Mouse (Mus musculus) forebrain, embryonic 10.5 days (tissue): ENCODE measurements around the gene Dph3. TPM values are rescaled to one million over a fixed set of nuclear protein-coding genes. Genes with fewer than 3 reads are reported as not detected.

Source experiments
- DNase-seq: peaks from one replicate; pipeline ENCODE4 v3.0.0-alpha.2; 2017; ENCODE audit warnings: low spot score; ENCODE audit errors: extremely low spot score
- H3K27ac ChIP-seq: fragments of 300-500 bp; sonication (generic); 2 replicates; pipeline ENCODE4 v1.5.1; 2016; ENCODE audit warnings: mild to moderate bottlenecking
- H3K27me3 ChIP-seq: fragments of 300-500 bp; sonication (generic); 2 replicates; pipeline ENCODE4 v1.6.1; 2016; ENCODE audit warnings: mild to moderate bottlenecking; ENCODE audit not compliant: poor library complexity, severe bottlenecking
- H3K36me3 ChIP-seq: fragments of 300-500 bp; sonication (generic); replicated peaks from 2 replicates; pipeline ENCODE4 v1.6.1; 2016; ENCODE audit warnings: mild to moderate bottlenecking, moderate library complexity
- H3K4me1 ChIP-seq: fragments of 300-500 bp; sonication (generic); 2 replicates; pipeline ENCODE4 v1.6.1; 2016
- H3K4me3 ChIP-seq: fragments of 300-500 bp; sonication (generic); 2 replicates; pipeline ENCODE4 v1.5.1; 2016; ENCODE audit warnings: mild to moderate bottlenecking, moderate library complexity
- H3K9me3 ChIP-seq: fragments of 300-500 bp; sonication (generic); 2 replicates; pipeline ENCODE4 v1.6.1; 2016; ENCODE audit warnings: mild to moderate bottlenecking, moderate library complexity
- WGBS: fragments of 180-500 bp; shearing (Covaris S2); methylation state at CpG from one replicate; pipeline ENCODE4 v1.1.7; 2016; 5-methylcytosine and 5-hydroxymethylcytosine counted together
- polyA plus RNA-seq: library from polyadenylated mRNA; unstranded; fragments of >200 nt; fragmentation: Nextera tagmentation; extraction: Ambion mirVana; gene quantifications from 2 replicates; pipeline ENCODE4 v1.2.1, GENCODE M21; 2016

Gene Dph3
- polyA plus RNA-seq, 1 experiment from 2014 or later, result 114 TPM

GRCm38 (mm10) chr14:32037661-32038252 is 47.8 kb downstream of the Dph3 start:
- 89% methylated on average over 8 of the region's 8 CpGs for WGBS
- Histone ChIP-seq H3K4me3 (no peak overlapping the region), H3K4me1 (no peaks in the 10 kb centered on the region), H3K27ac (peak overlapping the region; percentile 41), H3K36me3 (no peaks in the 10 kb centered on the region), H3K9me3 (no peaks in the 10 kb centered on the region), H3K27me3 (no peaks in the 10 kb centered on the region)
- no peak for DNase-seq

DNA sequence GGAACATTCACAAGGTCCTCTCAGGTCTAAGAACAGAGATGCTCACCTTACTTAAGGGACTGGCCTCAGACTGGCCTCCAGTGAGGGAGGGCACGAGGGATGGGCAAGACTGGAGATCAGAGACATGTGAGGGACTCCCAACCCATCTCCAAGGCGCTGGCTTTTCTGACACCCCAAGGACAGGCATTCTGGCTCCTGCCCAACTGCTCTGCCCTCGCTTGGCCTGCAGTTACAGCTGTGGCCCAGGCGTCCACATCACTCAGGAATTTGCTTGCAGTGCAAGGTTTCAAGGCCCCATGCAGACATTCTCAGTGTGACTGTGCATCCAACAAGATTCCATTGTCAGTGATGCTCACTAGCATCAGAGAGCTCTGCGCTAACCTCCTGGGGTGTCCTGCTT is 49.0 kb downstream of the Dph3 start:
- Histone ChIP-seq H3K9me3 (no peaks in the 10 kb centered on the region), H3K27me3 (no peaks in the 10 kb centered on the region), H3K4me3 (no peak overlapping the region), H3K4me1 (no peaks in the 10 kb centered on the region), H3K36me3 (no peaks in the 10 kb centered on the region), H3K27ac (no peak overlapping the region)
- DNase-seq, result no peak
- WGBS, result 83% methylated on average over 5 of the region's 5 CpGs

- peak; percentile 73 for DNase-seq
- Histone ChIP-seq H3K36me3 (no peaks in the 10 kb centered on the region), H3K27ac (no peak overlapping the region), H3K4me3 (no peak overlapping the region), H3K27me3 (peaks cover 26% of the 10 kb centered on the region), H3K4me1 (peaks cover 19% of the 10 kb centered on the region), H3K9me3 (no peaks in the 10 kb centered on the region)
- 3% methylated on average over 4 of the region's 4 CpGs for WGBS
Measured at GRCm38 (mm10) chr14:32032522-32032921, 53.0 kb downstream of the Dph3 start.

Other genes starting within 250 kb of the Dph3 start
- gene Galnt15, start 56.7 kb downstream of the Dph3 start, polyA plus RNA-seq, result 0.05 and 0.09 TPM in 2 replicates
- gene Oxnad1, start 355 bp downstream of the Dph3 start, polyA plus RNA-seq, result 22.5 and 23.2 TPM in 2 replicates
- not detected in 2 replicates for gene Msmb, start 56.3 kb upstream of the Dph3 start, polyA plus RNA-seq
- 69.6 and 82.1 TPM in 2 replicates for gene Ncoa4, start 74.1 kb upstream of the Dph3 start, polyA plus RNA-seq
- gene Timm23, start 116.2 kb upstream of the Dph3 start, polyA plus RNA-seq, result 356 and 363 TPM in 2 replicates
- 45.2 and 51.9 TPM in 2 replicates for gene Parg, start 116.2 kb upstream of the Dph3 start, polyA plus RNA-seq
- 18.3 and 18.4 TPM in 2 replicates for gene Ogdhl, start 236.3 kb upstream of the Dph3 start, polyA plus RNA-seq